Mouse (Mus musculus) C2C12 (cell line): ENCODE measurements around the gene Gm49318.

Source experiments
- CEBPB ChIP-seq: IDR thresholded peaks from one replicate; pipeline ENCODE4 v1.6.1; 2011; ENCODE audit warnings: low read depth, mild to moderate bottlenecking, control low read depth, moderate library complexity
- CTCF ChIP-seq: IDR thresholded peaks from one replicate; pipeline ENCODE4 v1.5.1; 2011; ENCODE audit not compliant: control insufficient read depth, insufficient read depth, insufficient read length
- MAX ChIP-seq: IDR thresholded peaks from one replicate; pipeline ENCODE4 v1.6.1; 2011; ENCODE audit warnings: mild to moderate bottlenecking, control low read depth
- MYOD1 ChIP-seq: IDR thresholded peaks from one replicate; pipeline ENCODE4 v1.6.1; 2011; ENCODE audit warnings: low read depth; ENCODE audit not compliant: control insufficient read depth, insufficient read length
- MYOG ChIP-seq: IDR thresholded peaks from one replicate; pipeline ENCODE4 v1.6.1; 2011; ENCODE audit not compliant: control insufficient read depth, insufficient read length; ENCODE audit errors: extremely low read depth
- USF1 ChIP-seq: IDR thresholded peaks from one replicate; pipeline ENCODE4 v1.6.1; 2011; ENCODE audit warnings: low read depth, mild to moderate bottlenecking, control low read depth, moderate library complexity

GRCm38 (mm10) chr9:22055713-22056112, 15.3 kb downstream of the Gm49318 start:
- TF ChIP-seq USF1 (no peak), CTCF (no peak), CEBPB (no peak), MYOD1 (no peak), MAX (no peak), MYOG (no peak)
